Mouse (Mus musculus): Measurements from ENCODE around the gene Dct. TPM values are rescaled to one million over a fixed set of nuclear protein-coding genes. Genes with fewer than 3 reads are reported as not detected.

Gene Dct
- polyA plus RNA-seq, 1 experiment from 2014 or later: 6.1 TPM

- no peak for ATAC-seq
- Histone ChIP-seq H3K27ac (ENCODE audit: low read depth, low read length) (no peak overlapping the region), H3K4me1 (replicated peaks; ENCODE audit: control insufficient read depth, insufficient read depth, low read length) (no peaks in the 10 kb centered on the region; the same call in 1 of the 2 replicates), H3K9me3 (ENCODE audit: control insufficient read depth) (no peaks in the 10 kb centered on the region), H3K4me3 (ENCODE audit: low read depth, low read length) (no peak overlapping the region), H3K9ac (ENCODE audit: low read depth, low read length) (no peak overlapping the region), H3K27me3 (replicated peaks; ENCODE audit: control insufficient read depth, insufficient read depth, low read length) (no peaks in the 10 kb centered on the region; the same call in 1 of the 2 replicates), H3K36me3 (ENCODE audit: control insufficient read depth, insufficient read depth) (no peaks in the 10 kb centered on the region), H3K4me2 (replicated peaks; ENCODE audit: low read depth) (no peak overlapping the region)
- TF ChIP-seq CTCF (IDR thresholded peaks at IDR 0.05; ENCODE audit: low read depth): no peak
- WGBS: 83% methylated on average over 10 of the region's 10 CpGs
Measured at GRCm38 (mm10) chr14:118004434-118004833, 47.6 kb downstream of the Dct start.

- no peak for TF ChIP-seq CTCF (IDR thresholded peaks at IDR 0.05; ENCODE audit: low read depth)
- Histone ChIP-seq H3K27ac (ENCODE audit: low read depth, low read length) (no peak overlapping the region), H3K4me2 (replicated peaks; ENCODE audit: low read depth) (no peak overlapping the region), H3K9ac (ENCODE audit: low read depth, low read length) (no peak overlapping the region), H3K4me3 (ENCODE audit: low read depth, low read length) (no peak overlapping the region), H3K36me3 (ENCODE audit: control insufficient read depth, insufficient read depth) (no peaks in the 10 kb centered on the region), H3K9me3 (ENCODE audit: control insufficient read depth) (no peaks in the 10 kb centered on the region), H3K27me3 (replicated peaks; ENCODE audit: control insufficient read depth, insufficient read depth, low read length) (no peaks in the 10 kb centered on the region), H3K4me1 (replicated peaks; ENCODE audit: control insufficient read depth, insufficient read depth, low read length) (no peaks in the 10 kb centered on the region)
- ATAC-seq: no peak
- 88% methylated on average over 6 of the region's 6 CpGs for WGBS
Measured at GRCm38 (mm10) chr14:117993845-117994244, 58.2 kb downstream of the Dct start.

- Histone ChIP-seq H3K4me3 (ENCODE audit: low read depth, low read length) (no peak overlapping the region), H3K9ac (ENCODE audit: low read depth, low read length) (no peak overlapping the region), H3K4me2 (replicated peaks; ENCODE audit: low read depth) (no peak overlapping the region), H3K27ac (ENCODE audit: low read depth, low read length) (no peak overlapping the region), H3K4me1 (replicated peaks; ENCODE audit: control insufficient read depth, insufficient read depth, low read length) (no peaks in the 10 kb centered on the region), H3K36me3 (ENCODE audit: control insufficient read depth, insufficient read depth) (no peaks in the 10 kb centered on the region), H3K27me3 (replicated peaks; ENCODE audit: control insufficient read depth, insufficient read depth, low read length) (no peaks in the 10 kb centered on the region), H3K9me3 (ENCODE audit: control insufficient read depth) (no peaks in the 10 kb centered on the region)
- peak; percentile 41 for ATAC-seq
- TF ChIP-seq CTCF (IDR thresholded peaks at IDR 0.05; ENCODE audit: low read depth): no peak
- 41% methylated on average over 8 of the region's 8 CpGs for WGBS
Measured at GRCm38 (mm10) chr14:117992600-117993256, 59.3 kb downstream of the Dct start.

- no peaks in the 10 kb centered on the region for H3K4me1 ChIP-seq (replicated peaks; ENCODE audit: control insufficient read depth, insufficient read depth, low read length)
Measured at GRCm38 (mm10) chr14:117990203-117990602, 61.8 kb downstream of the Dct start.

GRCm38 (mm10) chr14:117988444-117988843 is 63.6 kb downstream of the Dct start:
- H3K9ac ChIP-seq (ENCODE audit: low read depth, low read length): no peak overlapping the region
- H3K4me1 ChIP-seq (replicated peaks; ENCODE audit: control insufficient read depth, insufficient read depth, low read length): no peaks in the 10 kb centered on the region
- no peaks in the 10 kb centered on the region for H3K27me3 ChIP-seq (replicated peaks; ENCODE audit: control insufficient read depth, insufficient read depth, low read length)
- no peak overlapping the region for H3K27ac ChIP-seq (ENCODE audit: low read depth, low read length)
- ATAC-seq: no peak
- H3K36me3 ChIP-seq (ENCODE audit: control insufficient read depth, insufficient read depth): no peaks in the 10 kb centered on the region
- whole genome bisulfite sequencing: 85% methylated on average over 10 of the region's 10 CpGs
- TF ChIP-seq CTCF (IDR thresholded peaks at IDR 0.05; ENCODE audit: low read depth): no peak
- no peak overlapping the region for H3K4me3 ChIP-seq (ENCODE audit: low read depth, low read length)
- no peak overlapping the region for H3K4me2 ChIP-seq (replicated peaks; ENCODE audit: low read depth)
- H3K9me3 ChIP-seq (ENCODE audit: control insufficient read depth): no peaks in the 10 kb centered on the region

More at GRCm38 (mm10) chr14:117990203-117990602, 61.8 kb downstream of the Dct start:
- no peaks in the 10 kb centered on the region for H3K27me3 ChIP-seq (replicated peaks; ENCODE audit: control insufficient read depth, insufficient read depth, low read length)
- no peak for TF ChIP-seq CTCF (IDR thresholded peaks at IDR 0.05; ENCODE audit: low read depth)
- H3K4me3 ChIP-seq (ENCODE audit: low read depth, low read length): no peak overlapping the region
- H3K36me3 ChIP-seq (ENCODE audit: control insufficient read depth, insufficient read depth): no peaks in the 10 kb centered on the region
- H3K4me2 ChIP-seq (replicated peaks; ENCODE audit: low read depth): no peak overlapping the region
- ATAC-seq: no peak
- H3K9ac ChIP-seq (ENCODE audit: low read depth, low read length): no peak overlapping the region
- H3K27ac ChIP-seq (ENCODE audit: low read depth, low read length): no peak overlapping the region
- WGBS: 73% methylated on average over 8 of the region's 8 CpGs
- no peaks in the 10 kb centered on the region for H3K9me3 ChIP-seq (ENCODE audit: control insufficient read depth)

- H3K9me3 ChIP-seq (ENCODE audit: control insufficient read depth): no peaks in the 10 kb centered on the region
- no peak for ATAC-seq
- no peak overlapping the region for H3K4me3 ChIP-seq (ENCODE audit: low read depth, low read length)
- H3K27me3 ChIP-seq (replicated peaks; ENCODE audit: control insufficient read depth, insufficient read depth, low read length): no peaks in the 10 kb centered on the region
- 96% methylated on average over 10 of the region's 10 CpGs for WGBS
- no peaks in the 10 kb centered on the region for H3K4me1 ChIP-seq (replicated peaks; ENCODE audit: control insufficient read depth, insufficient read depth, low read length)
- H3K27ac ChIP-seq (ENCODE audit: low read depth, low read length): no peak overlapping the region
- H3K9ac ChIP-seq (ENCODE audit: low read depth, low read length): no peak overlapping the region
- no peak for TF ChIP-seq CTCF (IDR thresholded peaks at IDR 0.05; ENCODE audit: low read depth)
- H3K4me2 ChIP-seq (replicated peaks; ENCODE audit: low read depth): no peak overlapping the region
- no peaks in the 10 kb centered on the region for H3K36me3 ChIP-seq (ENCODE audit: control insufficient read depth, insufficient read depth)
Measured at GRCm38 (mm10) chr14:117981532-117981931, 70.5 kb downstream of the Dct start.
